Mouse (Mus musculus) Patski (cell line): ENCODE measurements around the gene Dnase1l3. TPM values are rescaled to one million over a fixed set of nuclear protein-coding genes. Genes with fewer than 3 reads are reported as not detected.

Source experiments
- ATAC-seq: fragments of 100-300 bp; one replicate; pipeline ENCODE4 v1.8.0; 2021
- CTCF ChIA-PET: fragments of 350-600 bp; sonication (Branson Sonifier 250); formaldehyde crosslinking; loops from one replicate; lab custom pipeline; 2022; ENCODE audit warnings: inconsistent platforms; lab: Charles Lee
- POLR2A ChIA-PET: fragments of 350-600 bp; sonication (Branson Sonifier 250); formaldehyde crosslinking; loops from one replicate; lab custom pipeline; 2022; ENCODE audit warnings: antibody characterized with exemption, inconsistent platforms; lab: Charles Lee
- DNase-seq: peaks from one replicate; pipeline ENCODE4 v3.0.0-alpha.2; 2011; ENCODE audit warnings: low read depth, low spot score
- H3K27me3 ChIP-seq: fragments of 371-371 bp; one replicate; pipeline ENCODE4 v1.5.1; 2021
- CTCF ChIP-seq: fragments of 100-300 bp; IDR thresholded peaks from one replicate; pipeline ENCODE4 v1.5.1; 2021
- in situ Hi-C: fragments of 300-500 bp; cut with MboI; formaldehyde crosslinking; loops from 3 replicates; pipeline ENCODE4 v1.11.1; 2018; ENCODE audit warnings: low pct_unique_long_range_greater_than_20kb, mixed read lengths
- polyA plus RNA-seq: library from polyadenylated mRNA; unstranded; gene quantifications from one replicate; pipeline ENCODE4 v1.2.3, GENCODE M21; 2021

Dnase1l3 gene
- polyA plus RNA-seq, 1 experiment from 2014 or later = 0.44 TPM

- TF ChIP-seq CTCF = no peak
- no peak for DNase-seq
- ATAC-seq = no peak
- in situ Hi-C loops = no loop called here
- ChIA-PET CTCF (interaction anchor here (1.4 kb wide), 1 partner anchor 12 kb away, joined by 6 read pairs; no protein-coding TSS in a partner anchor), POLR2A (no interaction called here)
- H3K27me3 ChIP-seq = no peaks in the 10 kb centered on the region
Observed at GRCm38 (mm10) chr14:7921459-7921858, 72.9 kb downstream of the Dnase1l3 start.

GRCm38 (mm10) chr14:7919921-7920320 is 74.5 kb downstream of the Dnase1l3 start:
- POLR2A ChIA-PET = no interaction called here
- H3K27me3 ChIP-seq = no peaks in the 10 kb centered on the region
- DNase-seq (no peak), ATAC-seq (no peak)
- in situ Hi-C loops = no loop called here
- CTCF ChIA-PET = interaction anchor here (1.2 to 1.4 kb wide), 2 partner anchors 9 to 70 kb away, joined by 3 read pairs; no protein-coding TSS in a partner anchor
- no peak for TF ChIP-seq CTCF

GRCm38 (mm10) chr14:7919309-7919708 is 75.1 kb downstream of the Dnase1l3 start:
- POLR2A ChIA-PET = no interaction called here
- DNase-seq = no peak
- CTCF ChIA-PET = interaction anchor here (1.4 kb wide), 1 partner anchor 69 kb away, joined by 3 read pairs; no protein-coding TSS in a partner anchor
- H3K27me3 ChIP-seq = no peaks in the 10 kb centered on the region
- in situ Hi-C loops = no loop called here
- ATAC-seq = no peak
- no peak for TF ChIP-seq CTCF

GRCm38 (mm10) chr14:7918150-7918991 is 76.0 kb downstream of the Dnase1l3 start:
- H3K27me3 ChIP-seq = no peaks in the 10 kb centered on the region
- no peak for TF ChIP-seq CTCF
- in situ Hi-C loops = no loop called here
- no peak for DNase-seq
- POLR2A ChIA-PET = no interaction called here
- CTCF ChIA-PET = interaction anchor here (0.9 to 1.0 kb wide), 2 partner anchors 10 to 94 kb away, joined by 3 read pairs; no protein-coding TSS in a partner anchor
- ATAC-seq = peak; percentile 64

Other genes starting within 250 kb of the Dnase1l3 start
- not detected for gene Gm26661, start 203.0 kb downstream of the Dnase1l3 start, polyA plus RNA-seq
- gene Flnb, start 176.6 kb downstream of the Dnase1l3 start, polyA plus RNA-seq = 124 TPM
- gene Gm45521, start 37.3 kb downstream of the Dnase1l3 start, polyA plus RNA-seq = not detected
- 26.9 TPM for gene Abhd6, start 8.3 kb upstream of the Dnase1l3 start, polyA plus RNA-seq
- gene Rpp14, start 85.8 kb upstream of the Dnase1l3 start, polyA plus RNA-seq = 28.7 TPM
- gene Pxk, start 103.6 kb upstream of the Dnase1l3 start, polyA plus RNA-seq = 67.3 TPM
- 217 TPM for gene Pdhb, start 178.5 kb upstream of the Dnase1l3 start, polyA plus RNA-seq
- 43.9 TPM for gene Kctd6, start 219.6 kb upstream of the Dnase1l3 start, polyA plus RNA-seq